Mouse (Mus musculus): ENCODE results near the gene Atp8a2.
"Not testable (repeated sequence)": the region's sequence is repeated elsewhere in the genome, so short reads cannot be mapped to it uniquely, and the experiment has no call there.

Atp8a2 gene

GRCm38 (mm10) chr14:59838446-59839259 lies 358.3 kb downstream of the Atp8a2 start:
- not testable (repeated sequence) for DNase-seq

- not testable (repeated sequence) for DNase-seq
Observed at GRCm38 (mm10) chr14:59837691-59838241, 359.2 kb downstream of the Atp8a2 start.

GRCm38 (mm10) chr14:59836876-59837543 lies 360.0 kb downstream of the Atp8a2 start:
- no peak for DNase-seq

GRCm38 (mm10) chr14:59829580-59829979 lies 367.4 kb downstream of the Atp8a2 start:
- DNase-seq = no peak

GRCm38 (mm10) chr14:59827409-59827808 lies 369.6 kb downstream of the Atp8a2 start:
- no peak for DNase-seq

- DNase-seq = no peak
Observed at GRCm38 (mm10) chr14:59820115-59820419, 376.9 kb downstream of the Atp8a2 start.

GRCm38 (mm10) chr14:59819215-59820114 lies 377.5 kb downstream of the Atp8a2 start:
- DNase-seq = no peak

GRCm38 (mm10) chr14:59810316-59810715 lies 386.7 kb downstream of the Atp8a2 start:
- DNase-seq = not testable (repeated sequence)

- no peak for DNase-seq
Observed at GRCm38 (mm10) chr14:59809790-59810189, 387.2 kb downstream of the Atp8a2 start.

- no peak for DNase-seq
Observed at GRCm38 (mm10) chr14:59807528-59808300, 389.3 kb downstream of the Atp8a2 start.

GRCm38 (mm10) chr14:59806910-59807309 lies 390.1 kb downstream of the Atp8a2 start:
- peak; percentile 6 to 39 for DNase-seq

GRCm38 (mm10) chr14:59806159-59806558 lies 390.8 kb downstream of the Atp8a2 start:
- DNase-seq = no peak

GRCm38 (mm10) chr14:59805683-59806082 lies 391.3 kb downstream of the Atp8a2 start:
- DNase-seq = no peak

GRCm38 (mm10) chr14:59801961-59802599 lies 394.9 kb downstream of the Atp8a2 start:
- peak; percentile 28 to 74 for DNase-seq

- no peak for DNase-seq
Observed at GRCm38 (mm10) chr14:59799511-59799910, 397.5 kb downstream of the Atp8a2 start.

- no peak for DNase-seq
Observed at GRCm38 (mm10) chr14:59793841-59794240, 403.1 kb downstream of the Atp8a2 start.

GRCm38 (mm10) chr14:59783348-59784341 lies 413.3 kb downstream of the Atp8a2 start:
- no peak for DNase-seq

GRCm38 (mm10) chr14:59780391-59780790 lies 416.6 kb downstream of the Atp8a2 start:
- no peak for DNase-seq

GRCm38 (mm10) chr14:59762227-59762626 lies 434.8 kb downstream of the Atp8a2 start:
- DNase-seq = no peak

- no peak for DNase-seq
Observed at GRCm38 (mm10) chr14:59759900-59760493, 437.0 kb downstream of the Atp8a2 start.
